Mouse (Mus musculus) thymus, postnatal 36 days (tissue): ENCODE results near the gene Pkig.
A peak's percentile ranks its signal among the peaks of the same experiment; 100 is the strongest.

ENCODE experiments used
- DNase-seq, 2 experiments: peaks; one replicate each; pipeline ENCODE4 v3.0.0; 2022; ENCODE audit warnings: mixed read lengths in 2 of 2

Gene Pkig

GRCm38 (mm10) chr2:163712473-163712872, 54.3 kb downstream of the Pkig start:
- peak; percentile 58 to 81 for DNase-seq

- peak; percentile 49 for DNase-seq
Observed at GRCm38 (mm10) chr2:163712874-163713273, 54.7 kb downstream of the Pkig start.

- DNase-seq = peak; percentile 44 to 58
Observed at GRCm38 (mm10) chr2:163713340-163713739, 55.2 kb downstream of the Pkig start.

GRCm38 (mm10) chr2:163716448-163716847, 58.3 kb downstream of the Pkig start:
- no peak for DNase-seq

- peak; percentile 32 to 55 for DNase-seq
Observed at GRCm38 (mm10) chr2:163716853-163717252, 58.7 kb downstream of the Pkig start.

- DNase-seq = no peak
Observed at GRCm38 (mm10) chr2:163718526-163718925, 60.3 kb downstream of the Pkig start.

- peak; percentile 83 to 85 for DNase-seq
Observed at GRCm38 (mm10) chr2:163718951-163719603, 60.9 kb downstream of the Pkig start.

- no peak for DNase-seq
Observed at GRCm38 (mm10) chr2:163719616-163720015, 61.4 kb downstream of the Pkig start.

GRCm38 (mm10) chr2:163722550-163722949, 64.4 kb downstream of the Pkig start:
- no peak for DNase-seq

- DNase-seq = no peak
Observed at GRCm38 (mm10) chr2:163726766-163727393, 68.7 kb downstream of the Pkig start.

GRCm38 (mm10) chr2:163728300-163728699, 70.1 kb downstream of the Pkig start:
- no peak for DNase-seq

- DNase-seq = no peak
Observed at GRCm38 (mm10) chr2:163732021-163732420, 73.8 kb downstream of the Pkig start.

- DNase-seq = no peak
Observed at GRCm38 (mm10) chr2:163735163-163735562, 77.0 kb downstream of the Pkig start.

GRCm38 (mm10) chr2:163735980-163736379, 77.8 kb downstream of the Pkig start:
- DNase-seq = no peak

- DNase-seq = no peak
Observed at GRCm38 (mm10) chr2:163742656-163743055, 84.5 kb downstream of the Pkig start.

- DNase-seq = no peak
Observed at GRCm38 (mm10) chr2:163743357-163743756, 85.2 kb downstream of the Pkig start.

GRCm38 (mm10) chr2:163744801-163745570, 86.8 kb downstream of the Pkig start:
- peak; percentile 74 to 86 for DNase-seq

- peak; percentile 76 to 79 for DNase-seq
Observed at GRCm38 (mm10) chr2:163749647-163750611, 91.7 kb downstream of the Pkig start, which contains the start of gene Ada. Gene Ada (minus strand): TSS chr2:163750239.

- DNase-seq = no peak
Observed at GRCm38 (mm10) chr2:163754228-163754627, 96.0 kb downstream of the Pkig start.

- DNase-seq = no peak
Observed at GRCm38 (mm10) chr2:163756723-163757122, 98.5 kb downstream of the Pkig start.

- DNase-seq = no peak
Observed at GRCm38 (mm10) chr2:163758146-163758545, 100.0 kb downstream of the Pkig start.

GRCm38 (mm10) chr2:163760589-163760988, 102.4 kb downstream of the Pkig start:
- no peak for DNase-seq
